Comparison of ENCODE assay signal across 23 mouse cellular contexts in genomic region chr4:150388518-150388917, GRCm38 (mm10).
A peak's percentile ranks its signal among the peaks of the same experiment; 100 is the strongest.
DNase-seq lines count a peak whose midpoint lies in the region; ATAC-seq and TF ChIP-seq lines count a peak whose summit lies in the region.
"Had no signal": no experiment of that assay in that cellular context is flagged by ENCODE, and none has a peak within 500 bp of the region (broad histone marks: within the 10 kb centered on the region; RNA-seq: fewer than 3 reads in every experiment).

No protein-coding gene starts in this region.

- H3K4me3 ChIP-seq in heart, embryonic 13.5 days: no peak overlapping the region
- no peak overlapping the region for H3K4me3 ChIP-seq in heart, adult 2 months
- H3K4me3 ChIP-seq in lung, postnatal 0 days (ENCODE audit: low read depth, low read length): no peak overlapping the region
- H3K4me3 ChIP-seq in lung, adult 2 months (replicated peaks; ENCODE audit: extremely low read depth, low read depth, low read length): no peak overlapping the region
- no peak overlapping the region for H3K4me3 ChIP-seq in midbrain, embryonic 14.5 days (replicated peaks; ENCODE audit: low read depth, low read length)
- no peak overlapping the region for H3K4me3 ChIP-seq in midbrain, postnatal 0 days (ENCODE audit: low read depth, low read length)
- H3K4me3 ChIP-seq: embryonic facial prominence, embryonic 12.5 days; embryonic facial prominence, embryonic 15.5 days; heart, embryonic 15.5 days; hindbrain, embryonic 12.5 days; hindbrain, embryonic 15.5 days had no signal

- intact Hi-C loops in heart, adult 2 months (cut with DNase I): no loop called here

- H3K79me2 ChIP-seq in heart, adult 2 months (replicated peaks; ENCODE audit: control insufficient read depth, insufficient read depth, low read length): peaks cover 6% of the 10 kb centered on the region; the same call in 1 of the 2 replicates

- no peak for ATAC-seq in heart, embryonic 13.5 days (ENCODE audit: extremely low read depth, insufficient number of reproducible peaks, low FRiP score, low TSS enrichment)
- ATAC-seq in lung, postnatal 0 days: peak; percentile 69
- no peak for ATAC-seq in midbrain, embryonic 14.5 days (ENCODE audit: low FRiP score, low TSS enrichment)
- ATAC-seq in midbrain, postnatal 0 days (ENCODE audit: low FRiP score): no peak
- ATAC-seq: forebrain, embryonic 14.5 days; Patski had no signal

- no peaks in the 10 kb centered on the region for H3K9me3 ChIP-seq in heart, embryonic 13.5 days
- no peaks in the 10 kb centered on the region for H3K9me3 ChIP-seq in lung, postnatal 0 days (ENCODE audit: low read length)
- no peaks in the 10 kb centered on the region for H3K9me3 ChIP-seq in midbrain, embryonic 14.5 days (ENCODE audit: control insufficient read depth, low read length)
- no peaks in the 10 kb centered on the region for H3K9me3 ChIP-seq in midbrain, postnatal 0 days (ENCODE audit: low read length)
- H3K9me3 ChIP-seq: embryonic facial prominence, embryonic 12.5 days; embryonic facial prominence, embryonic 15.5 days; heart, embryonic 15.5 days; hindbrain, embryonic 12.5 days; hindbrain, embryonic 15.5 days had no signal

- H3K27me3 ChIP-seq in heart, embryonic 13.5 days (replicated peaks): no peaks in the 10 kb centered on the region
- no peaks in the 10 kb centered on the region for H3K27me3 ChIP-seq in heart, adult 2 months (ENCODE audit: control insufficient read depth, insufficient read depth, low read length)
- no peaks in the 10 kb centered on the region for H3K27me3 ChIP-seq in lung, postnatal 0 days (replicated peaks; ENCODE audit: insufficient read depth, low read length)
- H3K27me3 ChIP-seq in midbrain, embryonic 14.5 days (ENCODE audit: control insufficient read depth, insufficient read depth, low read length): no peaks in the 10 kb centered on the region
- H3K27me3 ChIP-seq in midbrain, postnatal 0 days (ENCODE audit: insufficient read depth, low read length): no peaks in the 10 kb centered on the region
- H3K27me3 ChIP-seq: embryonic facial prominence, embryonic 12.5 days; embryonic facial prominence, embryonic 15.5 days; heart, embryonic 15.5 days; hindbrain, embryonic 12.5 days; hindbrain, embryonic 15.5 days; Patski had no signal

- H3K4me2 ChIP-seq in heart, embryonic 13.5 days: no peak overlapping the region
- H3K4me2 ChIP-seq in lung, postnatal 0 days (replicated peaks; ENCODE audit: low read depth, low read length): no peak overlapping the region
- H3K4me2 ChIP-seq in midbrain, embryonic 14.5 days (ENCODE audit: low read length): no peak overlapping the region
- H3K4me2 ChIP-seq in midbrain, postnatal 0 days (ENCODE audit: low read depth, low read length, poor library complexity, severe bottlenecking): no peak overlapping the region
- H3K4me2 ChIP-seq: embryonic facial prominence, embryonic 12.5 days; embryonic facial prominence, embryonic 15.5 days; heart, embryonic 11.5 days; heart, embryonic 15.5 days; hindbrain, embryonic 12.5 days; hindbrain, embryonic 15.5 days had no signal

- peaks cover 61% of the 10 kb centered on the region for H3K4me1 ChIP-seq in heart, embryonic 13.5 days
- peaks cover 2% of the 10 kb centered on the region for H3K4me1 ChIP-seq in heart, adult 2 months (ENCODE audit: control insufficient read depth, insufficient read depth, low read length)
- peaks cover 2% of the 10 kb centered on the region; the same call in 1 of the 2 replicates for H3K4me1 ChIP-seq in lung, postnatal 0 days (ENCODE audit: insufficient read depth, low read depth, low read length)
- H3K4me1 ChIP-seq in lung, adult 2 months (ENCODE audit: control insufficient read depth, insufficient read depth, low read length): peaks cover 12% of the 10 kb centered on the region
- peaks cover 21% of the 10 kb centered on the region for H3K4me1 ChIP-seq in midbrain, embryonic 14.5 days (ENCODE audit: control insufficient read depth, insufficient read depth, low read length)
- peaks cover 4% of the 10 kb centered on the region; the same call in 1 of the 2 replicates for H3K4me1 ChIP-seq in midbrain, postnatal 0 days (ENCODE audit: insufficient read depth, low read length)

- no peak for TF ChIP-seq CTCF in heart, adult 2 months (IDR thresholded peaks at IDR 0.05)
- no peak for TF ChIP-seq CTCF in lung, postnatal 0 days (IDR thresholded peaks at IDR 0.05)
- no peak for TF ChIP-seq CTCF in lung, adult 2 months (IDR thresholded peaks at IDR 0.05; ENCODE audit: insufficient read depth, low read length)
- no peak for TF ChIP-seq CTCF in midbrain, postnatal 0 days (IDR thresholded peaks at IDR 0.05)

- no peak overlapping the region for H3K9ac ChIP-seq in heart, embryonic 13.5 days
- H3K9ac ChIP-seq in heart, adult 2 months (ENCODE audit: low read depth, low read length): no peak overlapping the region
- no peak overlapping the region for H3K9ac ChIP-seq in lung, postnatal 0 days (replicated peaks; ENCODE audit: low read depth)
- H3K9ac ChIP-seq in midbrain, embryonic 14.5 days (replicated peaks; ENCODE audit: low read length): no peak overlapping the region
- H3K9ac ChIP-seq in midbrain, postnatal 0 days (replicated peaks; ENCODE audit: low read length, poor library complexity, severe bottlenecking): no peak overlapping the region
- H3K9ac ChIP-seq: embryonic facial prominence, embryonic 12.5 days; embryonic facial prominence, embryonic 15.5 days; heart, embryonic 15.5 days; hindbrain, embryonic 12.5 days; hindbrain, embryonic 15.5 days had no signal

- TF ChIP-seq POLR2A in heart, adult 2 months (IDR thresholded peaks at IDR 0.05; ENCODE audit: insufficient read depth, low read depth, low read length): no peak
- TF ChIP-seq POLR2A in lung, adult 2 months (IDR thresholded peaks at IDR 0.05; ENCODE audit: borderline replicate concordance, extremely low read depth, low read depth, low read length): no peak

- H3K36me3 ChIP-seq in heart, embryonic 13.5 days: 0 out of 2 replicates have a peak, but pooled peaks cover 3% of the 10 kb centered on the region
- H3K36me3 ChIP-seq in heart, adult 2 months (ENCODE audit: control insufficient read depth, insufficient read depth, low read length): no peaks in the 10 kb centered on the region; the same call in 1 of the 2 replicates
- no peaks in the 10 kb centered on the region for H3K36me3 ChIP-seq in lung, postnatal 0 days (ENCODE audit: insufficient read depth, low read length)
- no peaks in the 10 kb centered on the region for H3K36me3 ChIP-seq in midbrain, embryonic 14.5 days (ENCODE audit: control insufficient read depth, insufficient read depth, low read length)
- no peaks in the 10 kb centered on the region for H3K36me3 ChIP-seq in midbrain, postnatal 0 days (ENCODE audit: insufficient read depth, low read length)
- H3K36me3 ChIP-seq: embryonic facial prominence, embryonic 12.5 days; embryonic facial prominence, embryonic 15.5 days; heart, embryonic 15.5 days; hindbrain, embryonic 12.5 days; hindbrain, embryonic 15.5 days had no signal

- TF ChIP-seq EP300 in heart, adult 2 months (IDR thresholded peaks at IDR 0.05; ENCODE audit: insufficient read depth, low read depth, low read length): no peak
- peak; percentile 43; the same call in 1 of the 2 replicates for TF ChIP-seq EP300 in lung, postnatal 0 days (IDR thresholded peaks at IDR 0.05)

- peak overlapping the region; percentile 25; the same call in 1 of the 2 replicates for H3K27ac ChIP-seq in heart, embryonic 13.5 days (replicated peaks)
- H3K27ac ChIP-seq in heart, adult 2 months: no peak overlapping the region
- no peak overlapping the region for H3K27ac ChIP-seq in lung, postnatal 0 days (ENCODE audit: low read length)
- 0 out of 2 replicates have a peak overlapping the region, but pooled peaks have one; percentile 37 for H3K27ac ChIP-seq in midbrain, embryonic 14.5 days (replicated peaks; ENCODE audit: low read depth, low read length)
- no peak overlapping the region for H3K27ac ChIP-seq in midbrain, postnatal 0 days (ENCODE audit: low read depth, low read length)
- H3K27ac ChIP-seq: embryonic facial prominence, embryonic 12.5 days; embryonic facial prominence, embryonic 15.5 days; heart, embryonic 15.5 days; hindbrain, embryonic 12.5 days; hindbrain, embryonic 15.5 days had no signal

- 53% methylated on average over 3 of the region's 3 CpGs for WGBS in heart, embryonic 13.5 days
- WGBS in heart, adult 2 months: 34% methylated on average over 3 of the region's 3 CpGs
- WGBS in lung, postnatal 0 days: 42% methylated on average over 3 of the region's 3 CpGs
- WGBS in lung, adult 2 months: 40% methylated on average over 3 of the region's 3 CpGs
- 83% methylated on average over 3 of the region's 3 CpGs for WGBS in midbrain, embryonic 14.5 days
- 76% methylated on average over 3 of the region's 3 CpGs for WGBS in midbrain, postnatal 0 days

- DNase-seq in heart, adult 2 months: no peak
- DNase-seq in lung, postnatal 0 days (ENCODE audit: low spot score): peak; percentile 77
- no peak for DNase-seq in lung, adult 2 months
- DNase-seq in midbrain, embryonic 14.5 days: no peak
- no peak for DNase-seq in midbrain, postnatal 0 days (ENCODE audit: low spot score)
- no peak for DNase-seq in right cerebral cortex, postnatal 4 days
- DNase-seq: adrenal gland, adult 2 months; adrenal gland, postnatal 14 days; cerebellum, adult 11 months; cerebellum, adult 2 months; cerebellum, adult 9-11 months; cerebellum, postnatal 25 days; gastrocnemius, postnatal 25 days; heart, postnatal 14 days had no signal

Comparison
In these comparisons a context has a peak if more than half of its experiments do, and no peak if none do; other contexts are left out.
1. H3K27ac ChIP-seq: peak in heart, embryonic 13.5 days (single experiment) and midbrain, embryonic 14.5 days (single experiment); none in heart, adult 2 months (single experiment), lung, postnatal 0 days (single experiment) and midbrain, postnatal 0 days (single experiment).